Mouse (Mus musculus) bone marrow macrophage, adult 2 months (primary cell): ENCODE measurements around the gene Il15ra.

Experiments used
- CTCF ChIP-seq: IDR thresholded peaks from 2 replicates; pipeline ENCODE4 v1.5.1; 2012; ENCODE audit warnings: low read depth, mild to moderate bottlenecking, low read length, moderate library complexity
- POLR2A ChIP-seq: IDR thresholded peaks from 2 replicates; pipeline ENCODE4 v1.6.1; 2012; ENCODE audit warnings: mild to moderate bottlenecking, low read depth, low read length, borderline replicate concordance

DNA sequence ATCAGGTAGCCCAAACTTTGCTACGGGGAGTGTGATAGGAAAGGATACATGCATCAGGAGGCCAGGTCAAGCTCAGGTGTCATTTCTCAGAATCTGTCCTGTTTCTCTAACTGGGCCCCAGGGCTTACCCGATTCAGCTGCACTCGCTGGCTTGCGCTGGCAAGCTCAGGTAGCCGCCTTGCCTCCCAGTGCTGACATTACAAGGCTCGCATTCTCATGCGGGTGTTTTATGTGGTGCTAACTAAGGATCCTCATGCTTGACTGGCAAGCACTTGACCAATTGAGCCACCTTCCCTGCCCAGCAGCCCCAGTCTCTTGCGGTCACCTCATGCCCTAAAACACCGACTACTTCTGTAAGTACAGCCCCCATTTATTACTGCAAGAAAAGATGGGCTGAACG lies 69.3 kb downstream of the Il15ra start:
- TF ChIP-seq CTCF (no peak), POLR2A (no peak)
